Mouse (Mus musculus): ENCODE data around the gene Tmc3. TPM values are rescaled to one million over a fixed set of nuclear protein-coding genes. Genes with fewer than 3 reads are reported as not detected.

Tmc3 gene
- polyA plus RNA-seq, 1 experiment from 2014 or later, result 0.23 TPM

- H3K4me1 ChIP-seq (replicated peaks; ENCODE audit: control insufficient read depth, insufficient read depth, low read length), result peaks cover 8% of the 10 kb centered on the region
- no peaks in the 10 kb centered on the region for H3K27me3 ChIP-seq (replicated peaks; ENCODE audit: control insufficient read depth, insufficient read depth, low read length)
- peak; percentile 55; the same call in 1 of the 2 replicates for ATAC-seq
- H3K4me2 ChIP-seq (ENCODE audit: low read length), result no peak overlapping the region
- H3K9ac ChIP-seq (replicated peaks; ENCODE audit: low read depth, low read length), result no peak overlapping the region
- 48% methylated on average over 4 of the region's 4 CpGs for WGBS
- H3K36me3 ChIP-seq (ENCODE audit: control insufficient read depth, insufficient read depth), result no peaks in the 10 kb centered on the region
- no peak overlapping the region for H3K4me3 ChIP-seq (replicated peaks; ENCODE audit: low read length)
- no peaks in the 10 kb centered on the region for H3K9me3 ChIP-seq (ENCODE audit: control insufficient read depth, low read length)
- H3K27ac ChIP-seq (ENCODE audit: low read length), result no peak overlapping the region
Measured at GRCm38 (mm10) chr7:83580946-83581345, 3.8 kb upstream of the Tmc3 start.

GRCm38 (mm10) chr7:83594056-83594455 is 9.3 kb downstream of the Tmc3 start:
- Histone ChIP-seq H3K27me3 (replicated peaks; ENCODE audit: control insufficient read depth, insufficient read depth, low read length) (no peaks in the 10 kb centered on the region), H3K27ac (ENCODE audit: low read length) (no peak overlapping the region), H3K4me2 (ENCODE audit: low read length) (no peak overlapping the region), H3K9me3 (ENCODE audit: control insufficient read depth, low read length) (no peaks in the 10 kb centered on the region), H3K4me1 (replicated peaks; ENCODE audit: control insufficient read depth, insufficient read depth, low read length) (no peaks in the 10 kb centered on the region), H3K4me3 (replicated peaks; ENCODE audit: low read length) (no peak overlapping the region), H3K36me3 (ENCODE audit: control insufficient read depth, insufficient read depth) (no peaks in the 10 kb centered on the region), H3K9ac (replicated peaks; ENCODE audit: low read depth, low read length) (no peak overlapping the region)
- ATAC-seq, result no peak
- 64% methylated on average over 3 of the region's 3 CpGs for WGBS

- Histone ChIP-seq H3K9ac (replicated peaks; ENCODE audit: low read depth, low read length) (no peak overlapping the region), H3K4me3 (replicated peaks; ENCODE audit: low read length) (no peak overlapping the region), H3K4me1 (replicated peaks; ENCODE audit: control insufficient read depth, insufficient read depth, low read length) (no peaks in the 10 kb centered on the region), H3K9me3 (ENCODE audit: control insufficient read depth, low read length) (no peaks in the 10 kb centered on the region), H3K4me2 (ENCODE audit: low read length) (no peak overlapping the region), H3K36me3 (ENCODE audit: control insufficient read depth, insufficient read depth) (no peaks in the 10 kb centered on the region), H3K27ac (ENCODE audit: low read length) (no peak overlapping the region), H3K27me3 (replicated peaks; ENCODE audit: control insufficient read depth, insufficient read depth, low read length) (no peaks in the 10 kb centered on the region)
- no peak for ATAC-seq
- 97% methylated on average over 3 of the region's 3 CpGs for WGBS
Measured at GRCm38 (mm10) chr7:83597063-83597462, 12.3 kb downstream of the Tmc3 start.

GRCm38 (mm10) chr7:83598997-83599912 is 14.5 kb downstream of the Tmc3 start:
- Histone ChIP-seq H3K4me1 (replicated peaks; ENCODE audit: control insufficient read depth, insufficient read depth, low read length) (no peaks in the 10 kb centered on the region), H3K27ac (ENCODE audit: low read length) (no peak overlapping the region), H3K36me3 (ENCODE audit: control insufficient read depth, insufficient read depth) (no peaks in the 10 kb centered on the region), H3K4me3 (replicated peaks; ENCODE audit: low read length) (no peak overlapping the region), H3K27me3 (replicated peaks; ENCODE audit: control insufficient read depth, insufficient read depth, low read length) (no peaks in the 10 kb centered on the region), H3K9ac (replicated peaks; ENCODE audit: low read depth, low read length) (no peak overlapping the region), H3K4me2 (ENCODE audit: low read length) (no peak overlapping the region), H3K9me3 (ENCODE audit: control insufficient read depth, low read length) (no peaks in the 10 kb centered on the region)
- no peak for ATAC-seq
- WGBS, result 91% methylated on average over 13 of the region's 13 CpGs

- Histone ChIP-seq H3K4me1 (replicated peaks; ENCODE audit: control insufficient read depth, insufficient read depth, low read length) (no peaks in the 10 kb centered on the region), H3K27ac (ENCODE audit: low read length) (no peak overlapping the region), H3K4me3 (replicated peaks; ENCODE audit: low read length) (no peak overlapping the region), H3K36me3 (ENCODE audit: control insufficient read depth, insufficient read depth) (no peaks in the 10 kb centered on the region), H3K9me3 (ENCODE audit: control insufficient read depth, low read length) (no peaks in the 10 kb centered on the region), H3K9ac (replicated peaks; ENCODE audit: low read depth, low read length) (no peak overlapping the region), H3K4me2 (ENCODE audit: low read length) (no peak overlapping the region), H3K27me3 (replicated peaks; ENCODE audit: control insufficient read depth, insufficient read depth, low read length) (no peaks in the 10 kb centered on the region)
- ATAC-seq, result no peak
- WGBS, result 54% methylated on average over 8 of the region's 8 CpGs
Measured at GRCm38 (mm10) chr7:83599913-83600286, 15.2 kb downstream of the Tmc3 start.

- Histone ChIP-seq H3K4me3 (replicated peaks; ENCODE audit: low read length) (no peak overlapping the region), H3K27ac (ENCODE audit: low read length) (no peak overlapping the region), H3K27me3 (replicated peaks; ENCODE audit: control insufficient read depth, insufficient read depth, low read length) (no peaks in the 10 kb centered on the region), H3K36me3 (ENCODE audit: control insufficient read depth, insufficient read depth) (no peaks in the 10 kb centered on the region), H3K9ac (replicated peaks; ENCODE audit: low read depth, low read length) (no peak overlapping the region), H3K9me3 (ENCODE audit: control insufficient read depth, low read length) (no peaks in the 10 kb centered on the region), H3K4me1 (replicated peaks; ENCODE audit: control insufficient read depth, insufficient read depth, low read length) (no peaks in the 10 kb centered on the region), H3K4me2 (ENCODE audit: low read length) (no peak overlapping the region)
- WGBS, result 92% methylated on average over 7 of the region's 7 CpGs
- no peak for ATAC-seq
Measured at GRCm38 (mm10) chr7:83604180-83604944, 19.6 kb downstream of the Tmc3 start.

- Histone ChIP-seq H3K4me1 (replicated peaks; ENCODE audit: control insufficient read depth, insufficient read depth, low read length) (no peaks in the 10 kb centered on the region), H3K27me3 (replicated peaks; ENCODE audit: control insufficient read depth, insufficient read depth, low read length) (no peaks in the 10 kb centered on the region), H3K9ac (replicated peaks; ENCODE audit: low read depth, low read length) (no peak overlapping the region), H3K9me3 (ENCODE audit: control insufficient read depth, low read length) (no peaks in the 10 kb centered on the region), H3K4me3 (replicated peaks; ENCODE audit: low read length) (no peak overlapping the region), H3K27ac (ENCODE audit: low read length) (no peak overlapping the region), H3K36me3 (ENCODE audit: control insufficient read depth, insufficient read depth) (no peaks in the 10 kb centered on the region), H3K4me2 (ENCODE audit: low read length) (no peak overlapping the region)
- 92% methylated on average over 2 of the region's 2 CpGs for WGBS
- no peak for ATAC-seq
Measured at GRCm38 (mm10) chr7:83606796-83607195, 22.1 kb downstream of the Tmc3 start.

- H3K4me2 ChIP-seq (ENCODE audit: low read length), result no peak overlapping the region
- no peak overlapping the region for H3K9ac ChIP-seq (replicated peaks; ENCODE audit: low read depth, low read length)
- WGBS, result 96% methylated on average over 4 of the region's 4 CpGs
- H3K9me3 ChIP-seq (ENCODE audit: control insufficient read depth, low read length), result no peaks in the 10 kb centered on the region
- H3K36me3 ChIP-seq (ENCODE audit: control insufficient read depth, insufficient read depth), result no peaks in the 10 kb centered on the region
- H3K27ac ChIP-seq (ENCODE audit: low read length), result no peak overlapping the region
- H3K4me3 ChIP-seq (replicated peaks; ENCODE audit: low read length), result no peak overlapping the region
- no peak for ATAC-seq
- no peaks in the 10 kb centered on the region for H3K4me1 ChIP-seq (replicated peaks; ENCODE audit: control insufficient read depth, insufficient read depth, low read length)
- no peaks in the 10 kb centered on the region for H3K27me3 ChIP-seq (replicated peaks; ENCODE audit: control insufficient read depth, insufficient read depth, low read length)
Measured at GRCm38 (mm10) chr7:83609891-83610290, 25.2 kb downstream of the Tmc3 start.

- H3K27ac ChIP-seq (ENCODE audit: low read length), result no peak overlapping the region
- H3K4me1 ChIP-seq (replicated peaks; ENCODE audit: control insufficient read depth, insufficient read depth, low read length), result no peaks in the 10 kb centered on the region
- no peaks in the 10 kb centered on the region for H3K9me3 ChIP-seq (ENCODE audit: control insufficient read depth, low read length)
- ATAC-seq, result no peak
- no peak overlapping the region for H3K4me2 ChIP-seq (ENCODE audit: low read length)
- WGBS, result 90% methylated on average over 1 of the region's 1 CpGs
- H3K27me3 ChIP-seq (replicated peaks; ENCODE audit: control insufficient read depth, insufficient read depth, low read length), result no peaks in the 10 kb centered on the region
- H3K36me3 ChIP-seq (ENCODE audit: control insufficient read depth, insufficient read depth), result no peaks in the 10 kb centered on the region
- H3K4me3 ChIP-seq (replicated peaks; ENCODE audit: low read length), result no peak overlapping the region
- H3K9ac ChIP-seq (replicated peaks; ENCODE audit: low read depth, low read length), result no peak overlapping the region
Measured at GRCm38 (mm10) chr7:83611886-83612285, 27.2 kb downstream of the Tmc3 start.

Measured in forebrain, embryonic 16.5 days (tissue).